Mouse (Mus musculus) adrenal gland, adult 8-10 months (tissue): ENCODE results near the gene Sh2d1b1. TPM values are rescaled to one million over a fixed set of nuclear protein-coding genes. Genes with fewer than 3 reads are reported as not detected.
"Not testable (repeated sequence)": the region's sequence is repeated elsewhere in the genome, so short reads cannot be mapped to it uniquely, and the experiment has no call there.

Source experiments
- DNase-seq: peaks from one replicate; pipeline ENCODE4 v3.0.0; 2022
- total RNA-seq, 4 experiments: library from RNA; stranded (reverse); gene quantifications; 2 replicates each; pipeline ENCODE4 v1.2.4; 2022

Sh2d1b1 gene
- total RNA-seq, result 1 to 10 TPM in 2 of 4 experiments, under 1 TPM in 2; 0.73 to 1.4 (median 1.2) TPM

GRCm38 (mm10) chr1:170277016-170277415 is at the start of gene Sh2d1b1:
Sh2d1b1 (plus strand) TSS chr1:170277320.
- DNase-seq, result no peak

- not testable (repeated sequence) for DNase-seq
These were observed 44.4 kb upstream of the Sh2d1b1 start, which contains the start of gene Sh2d1b2 for GRCm38 (mm10) chr1:170232688-170233087. Sh2d1b2 (plus strand) TSS chr1:170232749.

GRCm38 (mm10) chr1:170245016-170245415 is 32.1 kb upstream of the Sh2d1b1 start:
- no peak for DNase-seq

GRCm38 (mm10) chr1:170254893-170255559 is 22.1 kb upstream of the Sh2d1b1 start:
- DNase-seq, result no peak

- DNase-seq, result peak; percentile 85
These were observed 21.6 kb upstream of the Sh2d1b1 start for GRCm38 (mm10) chr1:170255560-170255910.

- DNase-seq, result no peak
These were observed 6.8 kb upstream of the Sh2d1b1 start for GRCm38 (mm10) chr1:170270281-170270680.

- no peak for DNase-seq
These were observed 6.4 kb upstream of the Sh2d1b1 start for GRCm38 (mm10) chr1:170270696-170271095.

- no peak for DNase-seq
These were observed 3.9 kb upstream of the Sh2d1b1 start for GRCm38 (mm10) chr1:170273252-170273651.

- DNase-seq, result no peak
These were observed 5.5 kb downstream of the Sh2d1b1 start for GRCm38 (mm10) chr1:170282415-170283129.

GRCm38 (mm10) chr1:170292239-170292951 is 15.3 kb downstream of the Sh2d1b1 start:
- DNase-seq, result peak; percentile 28

GRCm38 (mm10) chr1:170293257-170293656 is 16.1 kb downstream of the Sh2d1b1 start:
- no peak for DNase-seq

GRCm38 (mm10) chr1:170294786-170295570 is 17.9 kb downstream of the Sh2d1b1 start:
- DNase-seq, result no peak

GRCm38 (mm10) chr1:170299496-170299895 is 22.4 kb downstream of the Sh2d1b1 start:
- DNase-seq, result no peak

GRCm38 (mm10) chr1:170301686-170302085 is 24.6 kb downstream of the Sh2d1b1 start:
- no peak for DNase-seq

GRCm38 (mm10) chr1:170302456-170302855 is 25.3 kb downstream of the Sh2d1b1 start:
- DNase-seq, result no peak

- DNase-seq, result peak; percentile 8
These were observed 26.0 kb downstream of the Sh2d1b1 start for GRCm38 (mm10) chr1:170303103-170303502.

GRCm38 (mm10) chr1:170305002-170305401 is 27.9 kb downstream of the Sh2d1b1 start:
- no peak for DNase-seq

- DNase-seq, result no peak
These were observed 29.1 kb downstream of the Sh2d1b1 start, which contains the start of gene Gm7694 for GRCm38 (mm10) chr1:170306232-170306631. Gm7694 (minus strand) TSS chr1:170306332.

GRCm38 (mm10) chr1:170308503-170308902 is 31.4 kb downstream of the Sh2d1b1 start, which contains the start of gene Spata46:
Spata46 (plus strand) TSS chr1:170308803.
- DNase-seq, result no peak

- DNase-seq, result no peak
These were observed 34.3 kb downstream of the Sh2d1b1 start for GRCm38 (mm10) chr1:170311431-170311830.

- peak; percentile 18 for DNase-seq
These were observed 44.9 kb downstream of the Sh2d1b1 start for GRCm38 (mm10) chr1:170322046-170322445.

- DNase-seq, result no peak
These were observed 45.9 kb downstream of the Sh2d1b1 start for GRCm38 (mm10) chr1:170323001-170323400.
